Mouse (Mus musculus) MEL (cell line): Measurements from ENCODE around the gene Nudt9.

Experiments used
- EP300 ChIP-seq, 2 experiments: IDR thresholded peaks; 2 replicates each; pipeline ENCODE4 v1.6.1; 2011; ENCODE audit warnings: improper control_type of control experiment in 2 of 2, low read length in 2 of 2, low read depth in 1 of 2, mild to moderate bottlenecking in 1 of 2
- GABPA ChIP-seq: IDR thresholded peaks from 2 replicates; pipeline ENCODE4 v1.6.1; 2012; ENCODE audit warnings: low read depth, mild to moderate bottlenecking, inconsistent platforms, low read length, improper control_type of control experiment, moderate library complexity
- HCFC1 ChIP-seq: IDR thresholded peaks from 2 replicates; pipeline ENCODE4 v1.6.1; 2012; ENCODE audit warnings: low read depth, mild to moderate bottlenecking, inconsistent platforms, low read length, improper control_type of control experiment, moderate library complexity
- MAFK ChIP-seq: IDR thresholded peaks from 2 replicates; pipeline ENCODE4 v1.6.1; 2011; ENCODE audit warnings: low read depth, mild to moderate bottlenecking, low read length, improper control_type of control experiment, borderline replicate concordance
- MAX ChIP-seq: IDR thresholded peaks from 2 replicates; pipeline ENCODE4 v1.6.1; 2011; ENCODE audit warnings: low read length, improper control_type of control experiment
- MYC ChIP-seq: IDR thresholded peaks from 2 replicates; pipeline ENCODE4 v1.6.1; 2011; ENCODE audit warnings: low read depth, mild to moderate bottlenecking, low read length, improper control_type of control experiment, moderate library complexity
- NRF1 ChIP-seq: IDR thresholded peaks from 2 replicates; pipeline ENCODE4 v1.6.1; 2014; ENCODE audit warnings: low read depth, mild to moderate bottlenecking, inconsistent platforms, low read length, improper control_type of control experiment, moderate library complexity; ENCODE audit not compliant: poor library complexity, insufficient read depth, severe bottlenecking
- POLR2A ChIP-seq, 2 experiments: IDR thresholded peaks; 2 replicates each; pipeline ENCODE4 v1.6.1; 2011 to 2012; ENCODE audit warnings: low read length in 2 of 2, mild to moderate bottlenecking in 2 of 2, control low read depth in 1 of 2, improper control_type of control experiment in 1 of 2, low read depth in 1 of 2, moderate library complexity in 1 of 2; ENCODE audit not compliant: control insufficient read depth in 1 of 2, insufficient read depth in 1 of 2, poor library complexity in 1 of 2
- POLR2AphosphoS2 ChIP-seq: IDR thresholded peaks from 2 replicates; pipeline ENCODE4 v1.6.1; 2011; ENCODE audit warnings: low read length, improper control_type of control experiment
- POLR2AphosphoS5 ChIP-seq: IDR thresholded peaks from 2 replicates; pipeline ENCODE4 v1.6.1; 2012; ENCODE audit warnings: low read depth, borderline replicate concordance, mild to moderate bottlenecking, inconsistent platforms, low read length, moderate library complexity, mixed read lengths
- SMC3 ChIP-seq: IDR thresholded peaks from 2 replicates; pipeline ENCODE4 v1.6.1; 2011; ENCODE audit warnings: low read depth, low read length, improper control_type of control experiment
- UBTF ChIP-seq: IDR thresholded peaks from 2 replicates; pipeline ENCODE4 v1.6.1; 2012; ENCODE audit warnings: low read depth, mild to moderate bottlenecking, inconsistent platforms, low read length, improper control_type of control experiment, moderate library complexity, borderline replicate concordance; ENCODE audit not compliant: insufficient read depth
- ZMIZ1 ChIP-seq: IDR thresholded peaks from 2 replicates; pipeline ENCODE4 v1.6.1; 2012; ENCODE audit warnings: low read depth, mild to moderate bottlenecking, inconsistent platforms, low read length, improper control_type of control experiment, moderate library complexity

GRCm38 (mm10) chr5:104043704-104044103, 2.4 kb upstream of the Nudt9 start:
- TF ChIP-seq ZMIZ1 (no peak), POLR2A (IDR thresholded peaks at IDR 0.05; ENCODE audit: control insufficient read depth in 1 of 2, insufficient read depth in 1 of 2, low read depth in 1 of 2, low read length in 2 of 2, poor library complexity in 1 of 2) (no peak), POLR2AphosphoS5 (no peak), GABPA (no peak), EP300 (IDR thresholded peaks at IDR 0.05; ENCODE audit: low read depth in 1 of 2, low read length in 2 of 2) (no peak), UBTF (no peak), MAFK (no peak), POLR2AphosphoS2 (no peak), HCFC1 (no peak), MAX (no peak), SMC3 (no peak), MYC (no peak), NRF1 (no peak)
